8 mouse cellular contexts compared by ENCODE assay signal in genomic region chr10:81139529-81139846, GRCm38 (mm10). TPM values are rescaled to one million over a fixed set of nuclear protein-coding genes. Genes with fewer than 3 reads are reported as not detected.
DNase-seq lines count a peak whose midpoint lies in the region; ATAC-seq and TF ChIP-seq lines count a peak whose summit lies in the region.

No protein-coding gene starts in this region.

- WGBS in heart, embryonic 11.5 days (ENCODE audit: insufficient replicate concordance) = 69% methylated on average over 4 of the region's 4 CpGs
- 78% methylated on average over 4 of the region's 4 CpGs for WGBS in hindbrain, embryonic 11.5 days
- 78% methylated on average over 4 of the region's 4 CpGs for WGBS in midbrain, embryonic 10.5 days

- no peak for TF ChIP-seq RAD21 in MEL (IDR thresholded peaks at IDR 0.05; ENCODE audit: low read depth, low read length)

- peak overlapping the region; percentile 72; the same call in 1 of the 2 replicates for H3K9ac ChIP-seq in heart, embryonic 11.5 days (ENCODE audit: low read depth, low read length)
- H3K9ac ChIP-seq in MEL (ENCODE audit: control insufficient read depth, low read depth, low read length, poor library complexity, severe bottlenecking) = peak overlapping the region; percentile 96; the same call in 1 of the 2 replicates
- H3K9ac ChIP-seq in hindbrain, embryonic 11.5 days (ENCODE audit: low read depth, low read length) = peak overlapping the region; percentile 34; the same call in 1 of the 2 replicates

- H3K79me2 ChIP-seq in MEL (ENCODE audit: control insufficient read depth, insufficient read depth, low read length, poor library complexity) = peaks cover 77% of the 10 kb centered on the region

- DNase-seq in heart, adult 18-20 months = no peak
- no peak for DNase-seq in MEL (ENCODE audit: low read depth, low spot score)
- DNase-seq in hindbrain, embryonic 11.5 days (ENCODE audit: low spot score) = no peak
- no peak for DNase-seq in midbrain, embryonic 10.5 days (ENCODE audit: low spot score)
- DNase-seq in retina, postnatal 1 day = no peak
- DNase-seq in left cerebral cortex, adult 11 months (ENCODE audit: low spot score) = no peak
- DNase-seq in cerebellum, postnatal 36 days = no peak

- H3K4me3 ChIP-seq in heart, embryonic 11.5 days (ENCODE audit: low read depth, low read length) = peak overlapping the region; percentile 68
- no peak overlapping the region for H3K4me3 ChIP-seq in MEL (ENCODE audit: control insufficient read depth in 1 of 2, insufficient read depth in 1 of 2, low read depth in 2 of 2, low read length in 2 of 2)
- H3K4me3 ChIP-seq in hindbrain, embryonic 11.5 days (ENCODE audit: low read depth, low read length) = 0 out of 2 replicates have a peak overlapping the region, but pooled peaks have one; percentile 61
- peak overlapping the region; percentile 89 for H3K4me3 ChIP-seq in midbrain, embryonic 10.5 days

- peak in 1 of 2 experiments; percentile 5; a peak in 1 of 4 replicates for TF ChIP-seq POLR2A in MEL (IDR thresholded peaks at IDR 0.05; ENCODE audit: control insufficient read depth in 1 of 2, insufficient read depth in 1 of 2, low read depth in 1 of 2, low read length in 2 of 2, poor library complexity in 1 of 2)

- no peak for ATAC-seq in heart, embryonic 11.5 days (replicated peaks; ENCODE audit: insufficient number of reproducible peaks, low FRiP score, low TSS enrichment)
- no peak for ATAC-seq in hindbrain, embryonic 11.5 days (ENCODE audit: low FRiP score)

- TF ChIP-seq CTCF in MEL (IDR thresholded peaks at IDR 0.05 in 2 of 3, conservative IDR thresholded peaks at IDR 0.05 in 1 of 3; ENCODE audit: control insufficient read depth in 1 of 3, insufficient read depth in 1 of 3, low read depth in 2 of 3, low read length in 3 of 3, poor library complexity in 1 of 3, severe bottlenecking in 1 of 3) = no peak

- peak overlapping the region; percentile 80 for H3K4me2 ChIP-seq in heart, embryonic 11.5 days
- H3K4me2 ChIP-seq in hindbrain, embryonic 11.5 days (replicated peaks; ENCODE audit: low read depth, low read length) = peak overlapping the region; percentile 91; the same call in 1 of the 2 replicates

- peaks cover 44% of the 10 kb centered on the region for H3K4me1 ChIP-seq in heart, embryonic 11.5 days (ENCODE audit: control insufficient read depth, insufficient read depth, low read length)
- H3K4me1 ChIP-seq in MEL (ENCODE audit: control insufficient read depth in 1 of 2, insufficient read depth in 2 of 2, low read length in 2 of 2) = peaks cover 2 to 11% of the 10 kb centered on the region in 2 experiments; a peak in 3 of 4 replicates
- H3K4me1 ChIP-seq in hindbrain, embryonic 11.5 days (replicated peaks; ENCODE audit: control insufficient read depth, insufficient read depth, low read length) = peaks cover 20% of the 10 kb centered on the region
- peaks cover 71% of the 10 kb centered on the region for H3K4me1 ChIP-seq in midbrain, embryonic 10.5 days

- peak overlapping the region; percentile 66; the same call in 1 of the 2 replicates for H3K27ac ChIP-seq in heart, embryonic 11.5 days (ENCODE audit: low read depth, low read length)
- H3K27ac ChIP-seq in MEL (ENCODE audit: control insufficient read depth, low read depth, low read length) = no peak overlapping the region
- H3K27ac ChIP-seq in hindbrain, embryonic 11.5 days (ENCODE audit: low read depth, low read length) = no peak overlapping the region
- peak overlapping the region; percentile 97 for H3K27ac ChIP-seq in midbrain, embryonic 10.5 days (replicated peaks)

- no peak for TF ChIP-seq EP300 in MEL (IDR thresholded peaks at IDR 0.05; ENCODE audit: low read depth in 1 of 2, low read length in 2 of 2)

- H3K36me3 ChIP-seq in heart, embryonic 11.5 days (ENCODE audit: control insufficient read depth, insufficient read depth, low read length) = peaks cover 10% of the 10 kb centered on the region
- peaks cover 0 to 11% of the 10 kb centered on the region in 2 experiments; a peak in 3 of 4 replicates for H3K36me3 ChIP-seq in MEL (ENCODE audit: control insufficient read depth in 1 of 2, insufficient read depth in 2 of 2, low read length in 2 of 2)
- H3K36me3 ChIP-seq in hindbrain, embryonic 11.5 days (ENCODE audit: control insufficient read depth, insufficient read depth, low read length) = peaks cover 6% of the 10 kb centered on the region
- peaks cover 17% of the 10 kb centered on the region for H3K36me3 ChIP-seq in midbrain, embryonic 10.5 days

- H3K9me3 ChIP-seq in heart, embryonic 11.5 days (replicated peaks; ENCODE audit: control insufficient read depth, low read length) = no peaks in the 10 kb centered on the region
- no peaks in the 10 kb centered on the region for H3K9me3 ChIP-seq in MEL (replicated peaks; ENCODE audit: insufficient read depth, low read length)
- no peaks in the 10 kb centered on the region for H3K9me3 ChIP-seq in hindbrain, embryonic 11.5 days (ENCODE audit: control insufficient read depth, low read length)
- H3K9me3 ChIP-seq in midbrain, embryonic 10.5 days (replicated peaks) = 0 out of 2 replicates have a peak, but pooled peaks cover 3% of the 10 kb centered on the region

- peaks cover 8% of the 10 kb centered on the region for H3K27me3 ChIP-seq in heart, embryonic 11.5 days (ENCODE audit: control insufficient read depth, insufficient read depth, low read length)
- H3K27me3 ChIP-seq in MEL (ENCODE audit: control insufficient read depth in 1 of 2, insufficient read depth in 2 of 2, low read length in 2 of 2) = no peaks in the 10 kb centered on the region
- peaks cover 15% of the 10 kb centered on the region for H3K27me3 ChIP-seq in hindbrain, embryonic 11.5 days (ENCODE audit: control insufficient read depth, insufficient read depth, low read length)
- peaks cover 17% of the 10 kb centered on the region for H3K27me3 ChIP-seq in midbrain, embryonic 10.5 days (ENCODE audit: low read depth, poor library complexity, severe bottlenecking)

TF ChIP-seq in MEL, 35 proteins besides CTCF, POLR2A, EP300 and RAD21:
- TF ChIP-seq CHD1 (IDR thresholded peaks at IDR 0.05; ENCODE audit: low read depth, low read length) (no peak), POLR2AphosphoS2 (IDR thresholded peaks at IDR 0.05; ENCODE audit: low read length) (no peak), TBP (IDR thresholded peaks at IDR 0.05; ENCODE audit: low read depth, low read length) (no peak), MAFK (IDR thresholded peaks at IDR 0.05; ENCODE audit: borderline replicate concordance, low read depth, low read length) (no peak), MAZ (IDR thresholded peaks at IDR 0.05; ENCODE audit: low read depth, low read length) (no peak)

RNA-seq across cellular contexts. Expression of gene Zbtb7a, which starts 4.5 kb away (rescaled TPM):
- 10.6 and 10.8 TPM in 2 replicates for polyA plus RNA-seq in heart, embryonic 11.5 days (2014; fragmentation: Nextera tagmentation; extraction: Ambion mirVana)
- total RNA-seq in heart, adult 18-20 months (2021) = 10 to 100 TPM; 33.8 to 34.9 TPM
- total RNA-seq in MEL (2012; rRNA removed) = 23.8 and 25.3 TPM in 2 replicates
- polyA plus RNA-seq in MEL (2012; ENCODE audit: insufficient read depth in 1 of 2, insufficient read length in 2 of 2, low read depth in 1 of 2, low replicate concordance in 2 of 2, missing spikeins in 1 of 2) = 10 to 100 TPM; 40.6 to 45.4 TPM
- polyA plus RNA-seq in hindbrain, embryonic 11.5 days (2014; fragmentation: Nextera tagmentation; extraction: Ambion mirVana) = 6.6 and 7.9 TPM in 2 replicates
- 7.8 and 9.8 TPM in 2 replicates for polyA plus RNA-seq in midbrain, embryonic 10.5 days (2016; fragmentation: Nextera tagmentation; extraction: Ambion mirVana)

RNA-seq across cellular contexts. Expression of gene Pias4, which starts 28.2 kb away (rescaled TPM):
- polyA plus RNA-seq in heart, embryonic 11.5 days (2014; fragmentation: Nextera tagmentation; extraction: Ambion mirVana) = 39.4 and 39.7 TPM in 2 replicates
- total RNA-seq in heart, adult 18-20 months (2021) = 10 to 100 TPM; 16.5 to 16.9 TPM
- 19.5 and 21.0 TPM in 2 replicates for total RNA-seq in MEL (2012; rRNA removed)
- polyA plus RNA-seq in MEL (2012; ENCODE audit: insufficient read depth in 1 of 2, insufficient read length in 2 of 2, low read depth in 1 of 2, low replicate concordance in 2 of 2, missing spikeins in 1 of 2) = 10 to 100 TPM in 1 of 2 experiments, not detected in 1; 40.4 TPM
- 52.7 and 54.1 TPM in 2 replicates for polyA plus RNA-seq in hindbrain, embryonic 11.5 days (2014; fragmentation: Nextera tagmentation; extraction: Ambion mirVana)
- 61.4 and 68.5 TPM in 2 replicates for polyA plus RNA-seq in midbrain, embryonic 10.5 days (2016; fragmentation: Nextera tagmentation; extraction: Ambion mirVana)

RNA-seq across cellular contexts. Expression of gene Map2k2, which starts 33.8 kb away (rescaled TPM):
- 153 and 154 TPM in 2 replicates for polyA plus RNA-seq in heart, embryonic 11.5 days (2014; fragmentation: Nextera tagmentation; extraction: Ambion mirVana)
- 100 to 1,000 TPM; 118 to 132 TPM for total RNA-seq in heart, adult 18-20 months (2021)
- total RNA-seq in MEL (2012; rRNA removed) = 147 and 152 TPM in 2 replicates
- 100 to 1,000 TPM in 1 of 2 experiments, not detected in 1; 212 TPM for polyA plus RNA-seq in MEL (2012; ENCODE audit: insufficient read depth in 1 of 2, insufficient read length in 2 of 2, low read depth in 1 of 2, low replicate concordance in 2 of 2, missing spikeins in 1 of 2)
- 201 and 203 TPM in 2 replicates for polyA plus RNA-seq in hindbrain, embryonic 11.5 days (2014; fragmentation: Nextera tagmentation; extraction: Ambion mirVana)
- polyA plus RNA-seq in midbrain, embryonic 10.5 days (2016; fragmentation: Nextera tagmentation; extraction: Ambion mirVana) = 215 TPM in 2 replicates

RNA-seq across cellular contexts. Expression of gene Eef2, which starts 36.9 kb away (rescaled TPM):
- 313 and 338 TPM in 2 replicates for polyA plus RNA-seq in heart, embryonic 11.5 days (2014; fragmentation: Nextera tagmentation; extraction: Ambion mirVana)
- 1,000 to 10,000 TPM; 1,062 to 1,185 TPM for total RNA-seq in heart, adult 18-20 months (2021)
- total RNA-seq in MEL (2012; rRNA removed) = 2,850 and 2,863 TPM in 2 replicates
- polyA plus RNA-seq in MEL (2012; ENCODE audit: insufficient read depth in 1 of 2, insufficient read length in 2 of 2, low read depth in 1 of 2, low replicate concordance in 2 of 2, missing spikeins in 1 of 2) = 1,000 to 10,000 TPM; 3,442 to 4,586 TPM
- 380 and 413 TPM in 2 replicates for polyA plus RNA-seq in hindbrain, embryonic 11.5 days (2014; fragmentation: Nextera tagmentation; extraction: Ambion mirVana)
- polyA plus RNA-seq in midbrain, embryonic 10.5 days (2016; fragmentation: Nextera tagmentation; extraction: Ambion mirVana) = 528 and 571 TPM in 2 replicates

RNA-seq across cellular contexts. Expression of gene Creb3l3, which starts 40.8 kb away (rescaled TPM):
- polyA plus RNA-seq in heart, embryonic 11.5 days (2014; fragmentation: Nextera tagmentation; extraction: Ambion mirVana) = 0.37 and 1.0 TPM in 2 replicates
- under 1 TPM; 0.31 to 0.74 TPM for total RNA-seq in heart, adult 18-20 months (2021)
- not detected in 2 replicates for total RNA-seq in MEL (2012; rRNA removed)
- under 1 TPM in 1 of 2 experiments, not detected in 1; 0.35 TPM for polyA plus RNA-seq in MEL (2012; ENCODE audit: insufficient read depth in 1 of 2, insufficient read length in 2 of 2, low read depth in 1 of 2, low replicate concordance in 2 of 2, missing spikeins in 1 of 2)
- 0.23 and 0.49 TPM in 2 replicates for polyA plus RNA-seq in hindbrain, embryonic 11.5 days (2014; fragmentation: Nextera tagmentation; extraction: Ambion mirVana)
- 0.35 and 0.60 TPM in 2 replicates for polyA plus RNA-seq in midbrain, embryonic 10.5 days (2016; fragmentation: Nextera tagmentation; extraction: Ambion mirVana)

Comparison
In these comparisons a context has a peak if more than half of its experiments do, and no peak if none do; other contexts are left out.
1. H3K27ac ChIP-seq: peak in heart, embryonic 11.5 days (single experiment) and midbrain, embryonic 10.5 days (single experiment); none in MEL (single experiment) and hindbrain, embryonic 11.5 days (single experiment).
2. H3K4me3 ChIP-seq: peak in heart, embryonic 11.5 days (single experiment), hindbrain, embryonic 11.5 days (single experiment) and midbrain, embryonic 10.5 days (single experiment); none in MEL (0 of 2).
3. H3K9ac ChIP-seq: peak in every context shown above with its lines; median percentile 96 in MEL; 72 in heart, embryonic 11.5 days; 34 in hindbrain, embryonic 11.5 days.